Mouse (Mus musculus) C2C12 (cell line): ENCODE results near the gene Folr2.

Experiments used
- CEBPB ChIP-seq: IDR thresholded peaks from one replicate; pipeline ENCODE4 v1.6.1; 2011; ENCODE audit warnings: low read depth, mild to moderate bottlenecking, control low read depth, moderate library complexity
- CTCF ChIP-seq: IDR thresholded peaks from one replicate; pipeline ENCODE4 v1.5.1; 2011; ENCODE audit not compliant: control insufficient read depth, insufficient read depth, insufficient read length
- FOSL1 ChIP-seq: IDR thresholded peaks from one replicate; pipeline ENCODE4 v1.8.0; 2011; ENCODE audit warnings: mild to moderate bottlenecking, low read length; ENCODE audit not compliant: poor library complexity, insufficient read depth, severe bottlenecking
- MAX ChIP-seq: IDR thresholded peaks from one replicate; pipeline ENCODE4 v1.6.1; 2011; ENCODE audit warnings: mild to moderate bottlenecking, control low read depth
- MYOD1 ChIP-seq: IDR thresholded peaks from one replicate; pipeline ENCODE4 v1.6.1; 2011; ENCODE audit warnings: low read depth; ENCODE audit not compliant: control insufficient read depth, insufficient read length
- USF1 ChIP-seq: IDR thresholded peaks from one replicate; pipeline ENCODE4 v1.6.1; 2011; ENCODE audit warnings: low read depth, mild to moderate bottlenecking, control low read depth, moderate library complexity

DNA sequence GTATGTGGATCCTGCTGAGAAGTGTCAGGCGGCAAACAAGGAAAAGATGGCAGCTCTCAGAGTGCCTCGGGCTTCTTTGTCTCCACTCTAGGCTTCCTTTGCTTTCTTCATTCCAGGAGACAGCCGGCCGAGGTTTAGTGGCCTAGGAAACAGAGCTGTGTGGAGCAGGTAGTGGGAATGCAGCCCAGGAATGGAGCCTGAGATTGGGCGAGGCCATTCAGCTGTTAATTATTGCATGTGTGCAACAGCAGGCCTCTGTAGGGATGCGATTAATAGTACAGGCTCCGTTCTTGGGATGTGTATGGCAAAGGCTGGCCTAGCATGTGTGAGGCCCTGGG, 12.1 kb upstream of the Folr2 start:
- TF ChIP-seq USF1 (no peak), CTCF (no peak), CEBPB (no peak), MAX (no peak), FOSL1 (no peak), MYOD1 (no peak)
